Mouse (Mus musculus) liver, adult 2 months (tissue): ENCODE measurements around the gene Fubp1. TPM values are rescaled to one million over a fixed set of nuclear protein-coding genes. Genes with fewer than 3 reads are reported as not detected.

Experiments used
- DNase-seq: peaks from one replicate; pipeline ENCODE4 v3.0.0-alpha.2; 2011; ENCODE audit warnings: low read depth, low spot score; ENCODE audit errors: extremely low read depth
- H3K27ac ChIP-seq: fragments of 200-500 bp; replicated peaks from 2 replicates; pipeline ENCODE4 v1.5.1; 2012; ENCODE audit warnings: low read depth, mild to moderate bottlenecking, control low read depth, inconsistent platforms, low read length; ENCODE audit not compliant: insufficient read depth
- H3K27me3 ChIP-seq: fragments of 200-500 bp; 2 replicates; pipeline ENCODE4 v1.6.1; 2012; ENCODE audit warnings: mild to moderate bottlenecking, moderate library complexity, low read length, inconsistent platforms; ENCODE audit not compliant: control insufficient read depth, insufficient read depth
- H3K36me3 ChIP-seq: fragments of 200-500 bp; 2 replicates; pipeline ENCODE4 v1.6.1; 2012; ENCODE audit warnings: low read length, inconsistent platforms; ENCODE audit not compliant: control insufficient read depth, insufficient read depth
- H3K4me1 ChIP-seq: fragments of 200-500 bp; 2 replicates; pipeline ENCODE4 v1.6.1; 2011; ENCODE audit warnings: low read length; ENCODE audit not compliant: control insufficient read depth, insufficient read depth
- H3K4me3 ChIP-seq: fragments of 200-500 bp; 2 replicates; pipeline ENCODE4 v1.5.1; 2011; ENCODE audit warnings: low read depth, mild to moderate bottlenecking, control low read depth, low read length, moderate library complexity; ENCODE audit not compliant: insufficient read depth
- H3K79me2 ChIP-seq: fragments of 200-500 bp; 2 replicates; pipeline ENCODE4 v1.6.1; 2012; ENCODE audit warnings: inconsistent platforms, mild to moderate bottlenecking, low read length, moderate library complexity; ENCODE audit not compliant: control insufficient read depth, insufficient read depth
- H3K9ac ChIP-seq: fragments of 200-500 bp; 2 replicates; pipeline ENCODE4 v1.6.1; 2012; ENCODE audit warnings: low read depth, mild to moderate bottlenecking, control low read depth, inconsistent platforms, low read length
- CTCF ChIP-seq: fragments of 200-500 bp; IDR thresholded peaks from 2 replicates; pipeline ENCODE4 v1.5.1; 2011; ENCODE audit warnings: low read depth, low read length, control low read depth
- POLR2A ChIP-seq: fragments of 200-500 bp; IDR thresholded peaks from 2 replicates; pipeline ENCODE4 v1.6.1; 2011; ENCODE audit warnings: low read length, control low read depth; ENCODE audit not compliant: insufficient read depth; ENCODE audit errors: extremely low read depth
- WGBS: fragments of 180-500 bp; shearing (Covaris S2); methylation state at CpG from one replicate; pipeline ENCODE4 v1.1.7; 2018; 5-methylcytosine and 5-hydroxymethylcytosine counted together
- polyA plus RNA-seq: library from polyadenylated mRNA; depleted of rRNA; stranded (reverse); fragments of >200 nt; gene quantifications from 2 replicates; pipeline ENCODE4 v1.2.3, GENCODE M21; 2012
- total RNA-seq: library from RNA; depleted of rRNA; stranded (reverse); fragments of >200 nt; gene quantifications from 2 replicates; pipeline ENCODE4 v1.2.3, GENCODE M21; 2014

The Fubp1 gene
- total and polyA plus RNA-seq, 2 experiments: 28.1 to 61.9 TPM

- TF ChIP-seq POLR2A (no peak), CTCF (no peak)
- Histone ChIP-seq H3K27ac (no peak overlapping the region), H3K79me2 (no peaks in the 10 kb centered on the region; the same call in 1 of the 2 replicates), H3K4me1 (peaks cover 10% of the 10 kb centered on the region; the same call in 1 of the 2 replicates), H3K9ac (no peak overlapping the region), H3K27me3 (no peaks in the 10 kb centered on the region), H3K36me3 (peaks cover 68% of the 10 kb centered on the region), H3K4me3 (no peak overlapping the region)
- DNase-seq: peak; percentile 87
- WGBS: 30% methylated on average over 7 of the region's 7 CpGs
Measured at GRCm38 (mm10) chr3:152225906-152226305, 15.7 kb downstream of the Fubp1 start.

DNA sequence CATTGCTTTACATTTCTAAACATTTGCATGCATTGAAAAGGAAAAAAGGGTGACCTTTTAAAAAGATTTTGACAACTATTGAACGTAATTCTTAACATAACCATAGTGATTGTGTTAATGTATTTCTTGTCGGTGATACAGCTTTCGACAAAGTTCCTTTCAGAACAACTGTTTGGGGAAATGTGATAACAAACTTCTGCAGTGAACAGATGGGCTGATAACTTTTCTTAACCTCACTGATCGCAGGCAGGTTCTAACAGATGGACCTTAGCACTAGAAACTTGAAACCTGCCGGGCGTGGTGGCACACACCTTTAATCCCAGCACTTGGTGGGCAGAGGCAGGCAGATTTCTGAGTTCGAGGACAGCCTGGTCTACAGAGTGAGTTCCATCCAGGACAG, 18.6 kb downstream of the Fubp1 start:
- TF ChIP-seq CTCF (no peak), POLR2A (no peak)
- DNase-seq: no peak

DNA sequence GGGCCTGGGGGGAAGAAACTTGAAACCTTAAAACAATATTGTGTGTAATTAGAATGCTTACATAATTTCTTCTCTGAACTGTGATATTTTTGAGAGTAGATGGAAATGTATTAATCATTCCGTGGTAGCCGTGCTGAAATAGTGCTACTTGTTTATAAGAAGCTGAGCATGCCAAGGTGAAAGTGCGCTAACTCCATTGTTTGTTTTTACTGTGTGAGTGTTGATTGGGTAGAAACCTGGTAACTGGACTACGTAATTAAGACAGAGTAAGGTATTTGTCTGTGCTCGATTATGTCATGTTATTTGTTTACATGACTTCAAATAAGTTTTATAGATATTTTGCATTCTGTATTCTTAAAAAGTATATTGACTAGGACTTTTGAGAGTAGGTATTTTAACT, 19.0 kb downstream of the Fubp1 start:
- H3K9ac ChIP-seq: no peak overlapping the region
- H3K4me1 ChIP-seq: peaks cover 10% of the 10 kb centered on the region; the same call in 1 of the 2 replicates
- no peaks in the 10 kb centered on the region for H3K27me3 ChIP-seq
- H3K79me2 ChIP-seq: no peaks in the 10 kb centered on the region; the same call in 1 of the 2 replicates
- TF ChIP-seq POLR2A: no peak
- H3K27ac ChIP-seq: peak overlapping the region; percentile 84
- no peak overlapping the region for H3K4me3 ChIP-seq
- 32% methylated on average over 5 of the region's 5 CpGs for WGBS
- H3K36me3 ChIP-seq: peaks cover 58% of the 10 kb centered on the region
- DNase-seq: peak; percentile 84

More for the DNA sequence above, 18.6 kb downstream of the Fubp1 start:
- H3K4me3 ChIP-seq: no peak overlapping the region
- peaks cover 60% of the 10 kb centered on the region for H3K36me3 ChIP-seq
- H3K4me1 ChIP-seq: peaks cover 10% of the 10 kb centered on the region; the same call in 1 of the 2 replicates
- H3K79me2 ChIP-seq: no peaks in the 10 kb centered on the region; the same call in 1 of the 2 replicates
- H3K9ac ChIP-seq: no peak overlapping the region
- no peaks in the 10 kb centered on the region for H3K27me3 ChIP-seq
- H3K27ac ChIP-seq: peak overlapping the region; percentile 84
- 61% methylated on average over 7 of the region's 7 CpGs for WGBS

DNA sequence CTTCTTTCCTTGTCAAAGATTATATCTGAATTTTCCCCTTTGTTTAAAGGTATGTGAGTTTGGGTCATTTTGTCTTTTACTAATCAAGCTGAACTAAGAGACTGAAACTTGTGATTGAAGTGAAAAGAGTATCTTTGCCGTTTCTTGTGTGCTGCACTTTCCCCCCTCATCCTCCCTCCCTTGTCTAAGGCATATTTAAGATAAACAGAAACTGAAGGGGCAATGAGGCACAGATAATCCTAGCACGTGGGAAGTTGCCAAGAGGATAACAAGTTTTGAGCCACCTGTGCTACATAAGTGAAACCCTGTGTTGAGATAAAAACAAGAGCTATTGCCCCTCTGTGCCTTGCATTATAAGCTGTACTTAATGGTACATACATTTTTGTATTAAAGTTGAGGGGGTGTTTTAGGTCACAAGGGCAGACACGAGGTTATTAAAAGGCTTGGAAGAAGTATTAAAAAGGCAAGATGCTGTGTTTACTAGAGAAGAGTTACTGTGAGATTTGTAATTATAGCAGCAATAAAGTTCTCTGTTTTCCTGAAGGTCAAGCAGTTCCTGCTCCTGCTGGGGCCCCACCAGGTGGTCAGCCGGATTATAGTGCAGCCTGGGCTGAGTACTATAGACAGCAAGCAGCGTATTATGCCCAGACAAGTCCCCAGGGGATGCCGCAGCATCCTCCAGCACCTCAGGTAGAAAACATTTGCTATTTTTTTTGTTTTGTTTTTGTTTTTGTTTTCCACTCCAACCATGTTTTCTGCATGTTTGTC, 21.3 kb downstream of the Fubp1 start:
- Histone ChIP-seq H3K36me3 (peaks cover 52% of the 10 kb centered on the region), H3K4me3 (no peak overlapping the region), H3K9ac (no peak overlapping the region), H3K79me2 (no peaks in the 10 kb centered on the region; the same call in 1 of the 2 replicates), H3K27me3 (no peaks in the 10 kb centered on the region), H3K4me1 (peaks cover 6% of the 10 kb centered on the region; the same call in 1 of the 2 replicates), H3K27ac (no peak overlapping the region)
- TF ChIP-seq CTCF (no peak), POLR2A (no peak)
- DNase-seq: no peak
- 75% methylated on average over 6 of the region's 6 CpGs for WGBS

- TF ChIP-seq CTCF (no peak), POLR2A (no peak)
- no peak overlapping the region for H3K4me3 ChIP-seq
- peaks cover 3% of the 10 kb centered on the region; the same call in 1 of the 2 replicates for H3K4me1 ChIP-seq
- WGBS: 73% methylated on average over 1 of the region's 1 CpGs
- no peak for DNase-seq
- no peak overlapping the region for H3K27ac ChIP-seq
- peaks cover 42% of the 10 kb centered on the region for H3K36me3 ChIP-seq
- no peaks in the 10 kb centered on the region for H3K27me3 ChIP-seq
- no peak overlapping the region for H3K9ac ChIP-seq
- no peaks in the 10 kb centered on the region; the same call in 1 of the 2 replicates for H3K79me2 ChIP-seq
Measured at GRCm38 (mm10) chr3:152235238-152235637, 25.0 kb downstream of the Fubp1 start.

DNA sequence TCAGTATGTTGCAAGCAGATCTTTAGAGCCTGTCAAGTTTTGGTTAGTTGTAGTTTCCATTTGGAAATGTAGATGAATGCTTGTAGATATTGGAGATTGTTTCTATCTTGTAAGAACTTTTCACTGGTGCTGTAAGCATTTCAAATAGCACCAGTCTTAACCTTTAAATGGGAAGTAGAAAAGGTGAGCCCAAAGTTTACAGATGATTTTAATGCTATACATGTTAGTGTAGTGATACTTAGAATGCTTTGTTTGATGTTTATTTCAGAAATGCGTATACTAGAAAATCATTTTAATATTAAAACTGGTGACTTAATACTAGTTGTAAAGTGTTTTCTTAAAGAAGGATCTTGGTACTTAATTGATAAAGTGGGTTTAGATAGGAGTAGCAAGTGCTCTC, 25.6 kb downstream of the Fubp1 start:
- 98% methylated on average over 1 of the region's 1 CpGs for WGBS

More for the DNA sequence above, 25.6 kb downstream of the Fubp1 start:
- H3K9ac ChIP-seq: no peak overlapping the region
- H3K79me2 ChIP-seq: no peaks in the 10 kb centered on the region; the same call in 1 of the 2 replicates
- peaks cover 3% of the 10 kb centered on the region; the same call in 1 of the 2 replicates for H3K4me1 ChIP-seq
- H3K27ac ChIP-seq: no peak overlapping the region
- H3K4me3 ChIP-seq: no peak overlapping the region
- TF ChIP-seq POLR2A: no peak
- no peak for TF ChIP-seq CTCF
- no peaks in the 10 kb centered on the region for H3K27me3 ChIP-seq
- H3K36me3 ChIP-seq: peaks cover 38% of the 10 kb centered on the region
- DNase-seq: peak; percentile 41
